In genomic region chr10:75880351-75880750, GRCm38 (mm10) we compare ENCODE assay signal across 20 mouse cellular contexts. TPM values are rescaled to one million over a fixed set of nuclear protein-coding genes. Genes with fewer than 3 reads are reported as not detected.
DNase-seq lines count a peak whose midpoint lies in the region; ATAC-seq and TF ChIP-seq lines count a peak whose summit lies in the region.
"Had no signal": no experiment of that assay in that cellular context is flagged by ENCODE, and none has a peak within 500 bp of the region (broad histone marks: within the 10 kb centered on the region; RNA-seq: fewer than 3 reads in every experiment).

No protein-coding gene starts in this region.

- H3K27me3 ChIP-seq in hindbrain, embryonic 13.5 days: no peaks in the 10 kb centered on the region
- no peaks in the 10 kb centered on the region for H3K27me3 ChIP-seq in hindbrain, embryonic 10.5 days (ENCODE audit: insufficient read depth, poor library complexity, severe bottlenecking)
- H3K27me3 ChIP-seq in ES-Bruce4 (ENCODE audit: control insufficient read depth, insufficient read depth, low read length, poor library complexity, severe bottlenecking): no peaks in the 10 kb centered on the region
- H3K27me3 ChIP-seq in limb, embryonic 13.5 days: no peaks in the 10 kb centered on the region
- no peaks in the 10 kb centered on the region for H3K27me3 ChIP-seq in stomach, postnatal 0 days (ENCODE audit: control insufficient read depth, insufficient read depth, low read length)
- H3K27me3 ChIP-seq: embryonic facial prominence, embryonic 15.5 days; hindbrain, embryonic 12.5 days; midbrain, embryonic 12.5 days had no signal

- no peak for TF ChIP-seq CTCF in ES-Bruce4 (IDR thresholded peaks at IDR 0.05; ENCODE audit: low read depth, low read length)
- TF ChIP-seq CTCF in stomach, postnatal 0 days (IDR thresholded peaks at IDR 0.05; ENCODE audit: low read depth): no peak

- 92% methylated on average over 10 of the region's 10 CpGs for WGBS in hindbrain, embryonic 13.5 days
- 95% methylated on average over 10 of the region's 10 CpGs for WGBS in hindbrain, embryonic 10.5 days
- WGBS in limb, embryonic 13.5 days: 91% methylated on average over 10 of the region's 10 CpGs
- 91% methylated on average over 10 of the region's 10 CpGs for WGBS in stomach, postnatal 0 days

- H3K4me3 ChIP-seq in hindbrain, embryonic 13.5 days: no peak overlapping the region
- no peak overlapping the region for H3K4me3 ChIP-seq in hindbrain, embryonic 10.5 days
- peak overlapping the region; percentile 77 for H3K4me3 ChIP-seq in ES-Bruce4 (ENCODE audit: low read depth, low read length)
- no peak overlapping the region for H3K4me3 ChIP-seq in limb, embryonic 13.5 days
- H3K4me3 ChIP-seq in stomach, postnatal 0 days (ENCODE audit: low read depth, low read length): no peak overlapping the region
- H3K4me3 ChIP-seq: embryonic facial prominence, embryonic 15.5 days; hindbrain, embryonic 12.5 days; left cerebral cortex, adult 2 months; midbrain, embryonic 12.5 days had no signal

- peak; percentile 55; the same call in 1 of the 2 replicates for TF ChIP-seq EP300 in ES-Bruce4 (IDR thresholded peaks at IDR 0.05; ENCODE audit: insufficient read depth, low read depth, low read length)
- TF ChIP-seq EP300 in stomach, postnatal 0 days (optimal IDR thresholded peaks at IDR 0.05): no peak

- no peak for DNase-seq in hindbrain, embryonic 10.5 days (ENCODE audit: low spot score)
- DNase-seq in R1 (ENCODE audit: low read depth, low spot score): peak; percentile 51
- DNase-seq in stomach, postnatal 0 days (ENCODE audit: low spot score): no peak
- no peak for DNase-seq in layer of hippocampus, adult 8-10 months (ENCODE audit: low spot score in 2 of 2)
- DNase-seq: cerebellum, adult 11 months; cerebellum, postnatal 10 days; gastrocnemius, postnatal 36 days; kidney, adult 2 months; liver, postnatal 0 days; lung, postnatal 10 days; right cerebral cortex, postnatal 25 days; thymus, postnatal 25 days had no signal

- H3K36me3 ChIP-seq in hindbrain, embryonic 13.5 days: no peaks in the 10 kb centered on the region
- no peaks in the 10 kb centered on the region for H3K36me3 ChIP-seq in hindbrain, embryonic 10.5 days
- H3K36me3 ChIP-seq in ES-Bruce4 (ENCODE audit: control insufficient read depth, insufficient read depth, low read length, poor library complexity, severe bottlenecking): no peaks in the 10 kb centered on the region
- no peaks in the 10 kb centered on the region for H3K36me3 ChIP-seq in limb, embryonic 13.5 days
- H3K36me3 ChIP-seq in stomach, postnatal 0 days (ENCODE audit: control insufficient read depth, insufficient read depth, low read length): no peaks in the 10 kb centered on the region
- H3K36me3 ChIP-seq: embryonic facial prominence, embryonic 15.5 days; hindbrain, embryonic 12.5 days; midbrain, embryonic 12.5 days had no signal

- H3K9ac ChIP-seq in hindbrain, embryonic 13.5 days: no peak overlapping the region
- peak overlapping the region; percentile 53 for H3K9ac ChIP-seq in ES-Bruce4 (ENCODE audit: low read depth, poor library complexity, severe bottlenecking)
- no peak overlapping the region for H3K9ac ChIP-seq in limb, embryonic 13.5 days
- H3K9ac ChIP-seq in stomach, postnatal 0 days (ENCODE audit: low read length): no peak overlapping the region
- H3K9ac ChIP-seq: embryonic facial prominence, embryonic 15.5 days; hindbrain, embryonic 12.5 days; liver, postnatal 0 days; midbrain, embryonic 12.5 days had no signal

- H3K4me2 ChIP-seq in hindbrain, embryonic 13.5 days: no peak overlapping the region
- no peak overlapping the region for H3K4me2 ChIP-seq in limb, embryonic 13.5 days (replicated peaks)
- no peak overlapping the region for H3K4me2 ChIP-seq in stomach, postnatal 0 days (replicated peaks; ENCODE audit: low read depth)
- H3K4me2 ChIP-seq: embryonic facial prominence, embryonic 15.5 days; hindbrain, embryonic 12.5 days; liver, embryonic 11.5 days; midbrain, embryonic 12.5 days had no signal

- no peaks in the 10 kb centered on the region for H3K9me3 ChIP-seq in hindbrain, embryonic 13.5 days
- no peaks in the 10 kb centered on the region for H3K9me3 ChIP-seq in hindbrain, embryonic 10.5 days
- no peaks in the 10 kb centered on the region for H3K9me3 ChIP-seq in ES-Bruce4 (replicated peaks; ENCODE audit: control insufficient read depth, insufficient read depth, low read length, poor library complexity, severe bottlenecking)
- no peaks in the 10 kb centered on the region for H3K9me3 ChIP-seq in limb, embryonic 13.5 days
- no peaks in the 10 kb centered on the region for H3K9me3 ChIP-seq in stomach, postnatal 0 days (ENCODE audit: control insufficient read depth, low read length)
- H3K9me3 ChIP-seq: embryonic facial prominence, embryonic 15.5 days; hindbrain, embryonic 12.5 days; midbrain, embryonic 12.5 days had no signal

- H3K4me1 ChIP-seq in hindbrain, embryonic 13.5 days (replicated peaks): peaks cover 16% of the 10 kb centered on the region
- H3K4me1 ChIP-seq in hindbrain, embryonic 10.5 days (replicated peaks): peaks cover 26% of the 10 kb centered on the region
- peaks cover 3% of the 10 kb centered on the region for H3K4me1 ChIP-seq in ES-Bruce4 (ENCODE audit: control insufficient read depth, insufficient read depth, low read length)
- H3K4me1 ChIP-seq in limb, embryonic 13.5 days: peaks cover 19% of the 10 kb centered on the region
- H3K4me1 ChIP-seq in stomach, postnatal 0 days (replicated peaks; ENCODE audit: control insufficient read depth, insufficient read depth): no peaks in the 10 kb centered on the region

- peak overlapping the region; percentile 15; the same call in 1 of the 2 replicates for H3K27ac ChIP-seq in hindbrain, embryonic 13.5 days
- no peak overlapping the region for H3K27ac ChIP-seq in hindbrain, embryonic 10.5 days
- peak overlapping the region; percentile 49 for H3K27ac ChIP-seq in ES-Bruce4 (ENCODE audit: insufficient read depth, low read length)
- peak overlapping the region; percentile 72; the same call in 1 of the 2 replicates for H3K27ac ChIP-seq in limb, embryonic 13.5 days
- no peak overlapping the region for H3K27ac ChIP-seq in stomach, postnatal 0 days (replicated peaks)
- H3K27ac ChIP-seq: left cerebral cortex, adult 2 months had no signal

- peak; percentile 28 for TF ChIP-seq POLR2A in ES-Bruce4 (IDR thresholded peaks at IDR 0.05; ENCODE audit: insufficient read depth, low read length)

- ATAC-seq in hindbrain, embryonic 13.5 days (ENCODE audit: low FRiP score): no peak
- no peak for ATAC-seq in limb, embryonic 13.5 days (ENCODE audit: low FRiP score, low read depth)
- ATAC-seq in stomach, postnatal 0 days (ENCODE audit: low FRiP score, low TSS enrichment): no peak
- ATAC-seq: liver, postnatal 0 days had no signal

RNA-seq across cellular contexts. Expression of gene Derl3, which starts 12.9 kb away (rescaled TPM):
- 1.7 and 1.8 TPM in 2 replicates for polyA plus RNA-seq in hindbrain, embryonic 13.5 days (2015; fragmentation: Nextera tagmentation; extraction: Ambion mirVana)
- polyA plus RNA-seq in hindbrain, embryonic 10.5 days (2016; fragmentation: Nextera tagmentation; extraction: Ambion mirVana): 1.6 and 3.1 TPM in 2 replicates
- 9.6 and 13.8 TPM in 2 replicates for polyA plus RNA-seq in ES-Bruce4 (2011; ENCODE audit: insufficient read depth, insufficient read length, low read depth, missing spikeins)
- polyA plus RNA-seq in limb, embryonic 13.5 days (2015; fragmentation: Nextera tagmentation; extraction: Ambion mirVana): 3.4 and 3.7 TPM in 2 replicates
- polyA plus RNA-seq in stomach, postnatal 0 days (2015; fragmentation: Nextera tagmentation; extraction: Ambion mirVana): 23.6 and 32.3 TPM in 2 replicates
- 1 to 10 TPM; 1.3 to 6.8 (median 4.4) TPM for total RNA-seq in layer of hippocampus, adult 8-10 months (2022)
- total RNA-seq: gastrocnemius, postnatal 36 days had no signal

RNA-seq across cellular contexts. Expression of gene Mif, which starts 20.3 kb away (rescaled TPM):
- 1,531 and 1,576 TPM in 2 replicates for polyA plus RNA-seq in hindbrain, embryonic 13.5 days (2015; fragmentation: Nextera tagmentation; extraction: Ambion mirVana)
- polyA plus RNA-seq in hindbrain, embryonic 10.5 days (2016; fragmentation: Nextera tagmentation; extraction: Ambion mirVana): 2,694 and 3,395 TPM in 2 replicates
- 1,651 and 1,929 TPM in 2 replicates for polyA plus RNA-seq in ES-Bruce4 (2011; ENCODE audit: insufficient read depth, insufficient read length, low read depth, missing spikeins)
- 1,677 and 1,740 TPM in 2 replicates for polyA plus RNA-seq in limb, embryonic 13.5 days (2015; fragmentation: Nextera tagmentation; extraction: Ambion mirVana)
- polyA plus RNA-seq in stomach, postnatal 0 days (2015; fragmentation: Nextera tagmentation; extraction: Ambion mirVana): 805 and 984 TPM in 2 replicates
- total RNA-seq in layer of hippocampus, adult 8-10 months (2022): 100 to 1,000 TPM; 442 to 478 (median 462) TPM

RNA-seq across cellular contexts. Expression of gene Smarcb1, which starts 41.1 kb away (rescaled TPM):
- 302 and 313 TPM in 2 replicates for polyA plus RNA-seq in hindbrain, embryonic 13.5 days (2015; fragmentation: Nextera tagmentation; extraction: Ambion mirVana)
- 284 and 332 TPM in 2 replicates for polyA plus RNA-seq in hindbrain, embryonic 10.5 days (2016; fragmentation: Nextera tagmentation; extraction: Ambion mirVana)
- polyA plus RNA-seq in ES-Bruce4 (2011; ENCODE audit: insufficient read depth, insufficient read length, low read depth, missing spikeins): 71.1 and 79.6 TPM in 2 replicates
- 247 and 248 TPM in 2 replicates for polyA plus RNA-seq in limb, embryonic 13.5 days (2015; fragmentation: Nextera tagmentation; extraction: Ambion mirVana)
- polyA plus RNA-seq in stomach, postnatal 0 days (2015; fragmentation: Nextera tagmentation; extraction: Ambion mirVana): 81.9 and 82.8 TPM in 2 replicates
- 10 to 100 TPM; 80.7 to 83.2 (median 82.5) TPM for total RNA-seq in layer of hippocampus, adult 8-10 months (2022)

RNA-seq across cellular contexts. Expression of gene Gstt2, which starts 43.1 kb away (rescaled TPM):
- 6.9 and 7.1 TPM in 2 replicates for polyA plus RNA-seq in hindbrain, embryonic 13.5 days (2015; fragmentation: Nextera tagmentation; extraction: Ambion mirVana)
- polyA plus RNA-seq in hindbrain, embryonic 10.5 days (2016; fragmentation: Nextera tagmentation; extraction: Ambion mirVana): 7.9 and 8.5 TPM in 2 replicates
- polyA plus RNA-seq in ES-Bruce4 (2011; ENCODE audit: insufficient read depth, insufficient read length, low read depth, missing spikeins): 26.3 and 31.9 TPM in 2 replicates
- polyA plus RNA-seq in limb, embryonic 13.5 days (2015; fragmentation: Nextera tagmentation; extraction: Ambion mirVana): 12.7 and 13.8 TPM in 2 replicates
- polyA plus RNA-seq in stomach, postnatal 0 days (2015; fragmentation: Nextera tagmentation; extraction: Ambion mirVana): 77.4 and 81.0 TPM in 2 replicates
- 1 to 10 TPM; 5.1 to 6.8 (median 5.7) TPM for total RNA-seq in layer of hippocampus, adult 8-10 months (2022)

RNA-seq across cellular contexts. Expression of gene Chchd10, which starts 52.6 kb away (rescaled TPM):
- 37.0 and 37.8 TPM in 2 replicates for polyA plus RNA-seq in hindbrain, embryonic 13.5 days (2015; fragmentation: Nextera tagmentation; extraction: Ambion mirVana)
- 9.3 and 13.1 TPM in 2 replicates for polyA plus RNA-seq in hindbrain, embryonic 10.5 days (2016; fragmentation: Nextera tagmentation; extraction: Ambion mirVana)
- 405 and 450 TPM in 2 replicates for polyA plus RNA-seq in ES-Bruce4 (2011; ENCODE audit: insufficient read depth, insufficient read length, low read depth, missing spikeins)
- 9.8 and 11.5 TPM in 2 replicates for polyA plus RNA-seq in limb, embryonic 13.5 days (2015; fragmentation: Nextera tagmentation; extraction: Ambion mirVana)
- 232 and 235 TPM in 2 replicates for polyA plus RNA-seq in stomach, postnatal 0 days (2015; fragmentation: Nextera tagmentation; extraction: Ambion mirVana)
- 100 to 1,000 TPM; 299 to 345 (median 314) TPM for total RNA-seq in layer of hippocampus, adult 8-10 months (2022)

Comparison
In these comparisons a context has a peak if more than half of its experiments do, and no peak if none do; other contexts are left out.
1. H3K27ac ChIP-seq: peak in hindbrain, embryonic 13.5 days (single experiment), ES-Bruce4 (single experiment) and limb, embryonic 13.5 days (single experiment); none in hindbrain, embryonic 10.5 days (single experiment) and stomach, postnatal 0 days (single experiment).